In the genomic region with DNA sequence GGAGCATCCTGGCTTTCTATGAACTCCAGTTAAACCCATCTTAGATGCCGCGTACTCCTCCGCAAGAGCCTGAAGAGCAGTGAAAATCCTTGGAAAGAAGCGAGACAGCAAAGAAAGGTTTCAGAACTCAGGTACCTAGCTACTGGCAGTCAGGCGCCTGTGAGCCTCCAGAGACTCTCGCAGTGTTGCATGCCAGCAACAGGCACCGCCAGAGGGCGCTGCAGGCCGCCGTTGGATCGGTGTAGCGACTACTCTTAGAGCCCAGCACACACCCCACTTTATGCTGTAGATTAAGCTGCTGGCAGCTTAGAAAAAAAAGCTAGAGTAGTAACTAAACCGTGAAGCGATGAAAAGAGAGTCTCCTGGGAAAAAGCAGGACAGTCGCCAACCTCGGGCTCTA, we compare ENCODE assay signal across 8 mouse cellular contexts. TPM values are rescaled to one million over a fixed set of nuclear protein-coding genes. Genes with fewer than 3 reads are reported as not detected.
DNase-seq lines count a peak whose midpoint lies in the region; ATAC-seq and TF ChIP-seq lines count a peak whose summit lies in the region.

No protein-coding gene starts in this region.

- WGBS in embryonic facial prominence, embryonic 13.5 days: 4% methylated on average over 16 of the region's 16 CpGs
- 5% methylated on average over 16 of the region's 16 CpGs for WGBS in heart, adult 2 months
- 4% methylated on average over 16 of the region's 16 CpGs for WGBS in limb, embryonic 13.5 days
- WGBS in midbrain, embryonic 16.5 days: 6% methylated on average over 16 of the region's 16 CpGs
- 8% methylated on average over 16 of the region's 16 CpGs for WGBS in spleen, adult 2 months

- H3K36me3 ChIP-seq in embryonic facial prominence, embryonic 13.5 days: peaks cover 11% of the 10 kb centered on the region
- H3K36me3 ChIP-seq in heart, adult 2 months (ENCODE audit: control insufficient read depth, insufficient read depth, low read length): no peaks in the 10 kb centered on the region; the same call in 1 of the 2 replicates
- H3K36me3 ChIP-seq in limb, embryonic 13.5 days: peaks cover 4% of the 10 kb centered on the region
- no peaks in the 10 kb centered on the region for H3K36me3 ChIP-seq in midbrain, embryonic 16.5 days (ENCODE audit: control insufficient read depth, insufficient read depth, low read length)
- no peaks in the 10 kb centered on the region; the same call in 1 of the 2 replicates for H3K36me3 ChIP-seq in spleen, adult 2 months (ENCODE audit: control insufficient read depth, insufficient read depth, low read length)

- H3K9me3 ChIP-seq in embryonic facial prominence, embryonic 13.5 days: no peaks in the 10 kb centered on the region
- H3K9me3 ChIP-seq in limb, embryonic 13.5 days: no peaks in the 10 kb centered on the region
- H3K9me3 ChIP-seq in midbrain, embryonic 16.5 days (replicated peaks; ENCODE audit: control insufficient read depth, low read length, poor library complexity, severe bottlenecking): no peaks in the 10 kb centered on the region

- ATAC-seq in cerebellum, adult (ENCODE audit: insufficient number of reproducible peaks, low FRiP score, low TSS enrichment): no peak; the same call in 1 of the 2 replicates
- no peak; the same call in 1 of the 2 replicates for ATAC-seq in embryonic facial prominence, embryonic 13.5 days (ENCODE audit: insufficient number of reproducible peaks, insufficient read depth, low FRiP score, low TSS enrichment, low read depth)
- ATAC-seq in limb, embryonic 13.5 days (ENCODE audit: low FRiP score, low read depth): no peak
- peak; percentile 79; the same call in 1 of the 2 replicates for ATAC-seq in midbrain, embryonic 16.5 days

- no peak for TF ChIP-seq POLR2A in heart, adult 2 months (IDR thresholded peaks at IDR 0.05; ENCODE audit: insufficient read depth, low read depth, low read length)
- TF ChIP-seq POLR2A in spleen, adult 2 months (IDR thresholded peaks at IDR 0.05; ENCODE audit: low read depth, low read length): no peak

- TF ChIP-seq EP300 in heart, adult 2 months (IDR thresholded peaks at IDR 0.05; ENCODE audit: insufficient read depth, low read depth, low read length): peak; percentile 80; the same call in 1 of the 2 replicates

- H3K4me1 ChIP-seq in embryonic facial prominence, embryonic 13.5 days: peaks cover 26% of the 10 kb centered on the region
- H3K4me1 ChIP-seq in heart, adult 2 months (ENCODE audit: control insufficient read depth, insufficient read depth, low read length): peaks cover 3% of the 10 kb centered on the region
- H3K4me1 ChIP-seq in limb, embryonic 13.5 days: peaks cover 22% of the 10 kb centered on the region
- peaks cover 18% of the 10 kb centered on the region for H3K4me1 ChIP-seq in midbrain, embryonic 16.5 days (ENCODE audit: control insufficient read depth, insufficient read depth, low read length)
- H3K4me1 ChIP-seq in spleen, adult 2 months (ENCODE audit: control insufficient read depth, insufficient read depth, insufficient read length): 0 out of 2 replicates have a peak, but pooled peaks cover 2% of the 10 kb centered on the region

- DNase-seq in cerebellum, adult 11 months: peak; percentile 92
- DNase-seq in heart, adult 2 months: peak; percentile 83 to 92
- peak; percentile 65 to 92 for DNase-seq in kidney, adult 8-10 months
- peak; percentile 38 to 75 for DNase-seq in spleen, adult 2 months (ENCODE audit: low read depth in 1 of 2, low spot score in 2 of 2)

- no peak; the same call in 1 of the 2 replicates for TF ChIP-seq CTCF in heart, adult 2 months (IDR thresholded peaks at IDR 0.05)
- peak; percentile 87 for TF ChIP-seq CTCF in spleen, adult 2 months (IDR thresholded peaks at IDR 0.05; ENCODE audit: extremely low read depth, insufficient read depth, insufficient read length, insufficient replicate concordance)

- peak overlapping the region; percentile 58 for H3K9ac ChIP-seq in embryonic facial prominence, embryonic 13.5 days
- no peak overlapping the region for H3K9ac ChIP-seq in heart, adult 2 months (ENCODE audit: low read depth, low read length)
- H3K9ac ChIP-seq in limb, embryonic 13.5 days: peak overlapping the region; percentile 20; the same call in 1 of the 2 replicates
- no peak overlapping the region for H3K9ac ChIP-seq in midbrain, embryonic 16.5 days (ENCODE audit: low read depth, low read length)

- H3K27ac ChIP-seq in embryonic facial prominence, embryonic 13.5 days: no peak overlapping the region
- H3K27ac ChIP-seq in heart, adult 2 months: no peak overlapping the region
- no peak overlapping the region for H3K27ac ChIP-seq in limb, embryonic 13.5 days
- no peak overlapping the region for H3K27ac ChIP-seq in midbrain, embryonic 16.5 days (ENCODE audit: low read length)
- no peak overlapping the region for H3K27ac ChIP-seq in spleen, adult 2 months (ENCODE audit: insufficient read depth, low read length)

- intact Hi-C loops in heart, adult 2 months (cut with DNase I): loop anchor here (2.0 to 5.0 kb wide), 2 partner anchors 76 to 264 kb away; no protein-coding TSS in a partner anchor

- H3K27me3 ChIP-seq in embryonic facial prominence, embryonic 13.5 days: no peaks in the 10 kb centered on the region
- no peaks in the 10 kb centered on the region for H3K27me3 ChIP-seq in heart, adult 2 months (ENCODE audit: control insufficient read depth, insufficient read depth, low read length)
- H3K27me3 ChIP-seq in limb, embryonic 13.5 days: no peaks in the 10 kb centered on the region
- H3K27me3 ChIP-seq in midbrain, embryonic 16.5 days (ENCODE audit: control insufficient read depth, insufficient read depth, low read depth, low read length): no peaks in the 10 kb centered on the region
- no peaks in the 10 kb centered on the region for H3K27me3 ChIP-seq in spleen, adult 2 months (ENCODE audit: control insufficient read depth, insufficient read depth, low read length)

- peak overlapping the region; percentile 52 for H3K4me2 ChIP-seq in embryonic facial prominence, embryonic 13.5 days
- peak overlapping the region; percentile 48 for H3K4me2 ChIP-seq in limb, embryonic 13.5 days (replicated peaks)
- peak overlapping the region; percentile 33 for H3K4me2 ChIP-seq in midbrain, embryonic 16.5 days (ENCODE audit: low read length)

- no peak overlapping the region for H3K4me3 ChIP-seq in embryonic facial prominence, embryonic 13.5 days
- 0 out of 2 replicates have a peak overlapping the region, but pooled peaks have one; percentile 15 for H3K4me3 ChIP-seq in heart, adult 2 months
- 0 out of 2 replicates have a peak overlapping the region, but pooled peaks have one; percentile 7 for H3K4me3 ChIP-seq in limb, embryonic 13.5 days
- H3K4me3 ChIP-seq in midbrain, embryonic 16.5 days (ENCODE audit: low read depth, low read length): no peak overlapping the region
- H3K4me3 ChIP-seq in spleen, adult 2 months (ENCODE audit: extremely low read depth, insufficient read depth, insufficient read length): no peak overlapping the region

- H3K79me2 ChIP-seq in heart, adult 2 months (replicated peaks; ENCODE audit: control insufficient read depth, insufficient read depth, low read length): peaks cover 3% of the 10 kb centered on the region

RNA-seq across cellular contexts. Expression of a gene that starts 2.3 kb away (rescaled TPM):
- polyA plus RNA-seq in embryonic facial prominence, embryonic 13.5 days (2015; fragmentation: Nextera tagmentation; extraction: Ambion mirVana): 58.7 and 69.0 TPM in 2 replicates
- total RNA-seq in heart, adult 2 months (2021): 10 to 100 TPM in 1 of 2 experiments, 1 to 10 TPM in 1; 8.7 to 11.6 TPM
- 8.8 and 13.0 TPM in 2 replicates for polyA plus RNA-seq in heart, adult 2 months (2012; rRNA removed)
- polyA plus RNA-seq in limb, embryonic 13.5 days (2015; fragmentation: Nextera tagmentation; extraction: Ambion mirVana): 61.8 and 68.3 TPM in 2 replicates
- polyA plus RNA-seq in midbrain, embryonic 16.5 days (2015; fragmentation: Nextera tagmentation; extraction: Ambion mirVana): 63.4 and 64.2 TPM in 2 replicates
- 5.4 and 5.6 TPM in 2 replicates for polyA plus RNA-seq in spleen, adult 2 months (2012; rRNA removed)

RNA-seq across cellular contexts. Expression of a gene that starts 38.3 kb away (rescaled TPM):
- 1.5 and 2.3 TPM in 2 replicates for polyA plus RNA-seq in embryonic facial prominence, embryonic 13.5 days (2015; fragmentation: Nextera tagmentation; extraction: Ambion mirVana)
- 1 to 10 TPM; 5.6 to 6.3 TPM for total RNA-seq in heart, adult 2 months (2021)
- polyA plus RNA-seq in heart, adult 2 months (2012; rRNA removed): 2.3 and 5.3 TPM in 2 replicates
- polyA plus RNA-seq in limb, embryonic 13.5 days (2015; fragmentation: Nextera tagmentation; extraction: Ambion mirVana): 2.4 and 2.6 TPM in 2 replicates
- 2.4 and 3.4 TPM in 2 replicates for polyA plus RNA-seq in midbrain, embryonic 16.5 days (2015; fragmentation: Nextera tagmentation; extraction: Ambion mirVana)
- polyA plus RNA-seq in spleen, adult 2 months (2012; rRNA removed): 2.2 and 2.4 TPM in 2 replicates

RNA-seq across cellular contexts. Expression of a gene that starts 38.5 kb away (rescaled TPM):
- 8.6 and 10.0 TPM in 2 replicates for polyA plus RNA-seq in embryonic facial prominence, embryonic 13.5 days (2015; fragmentation: Nextera tagmentation; extraction: Ambion mirVana)
- total RNA-seq in heart, adult 2 months (2021): 1 to 10 TPM; 5.7 to 5.9 TPM
- polyA plus RNA-seq in heart, adult 2 months (2012; rRNA removed): 7.5 and 10.4 TPM in 2 replicates
- 9.5 and 9.7 TPM in 2 replicates for polyA plus RNA-seq in limb, embryonic 13.5 days (2015; fragmentation: Nextera tagmentation; extraction: Ambion mirVana)
- polyA plus RNA-seq in midbrain, embryonic 16.5 days (2015; fragmentation: Nextera tagmentation; extraction: Ambion mirVana): 5.3 and 5.8 TPM in 2 replicates
- polyA plus RNA-seq in spleen, adult 2 months (2012; rRNA removed): 5.3 and 5.5 TPM in 2 replicates

RNA-seq across cellular contexts. Expression of a gene that starts 39.2 kb away (rescaled TPM):
- polyA plus RNA-seq in embryonic facial prominence, embryonic 13.5 days (2015; fragmentation: Nextera tagmentation; extraction: Ambion mirVana): 0.40 TPM in 1 of 2 replicates, not detected in the other
- 10 to 100 TPM; 29.3 to 40.9 TPM for total RNA-seq in heart, adult 2 months (2021)
- polyA plus RNA-seq in heart, adult 2 months (2012; rRNA removed): 23.0 and 40.2 TPM in 2 replicates
- polyA plus RNA-seq in limb, embryonic 13.5 days (2015; fragmentation: Nextera tagmentation; extraction: Ambion mirVana): 0.23 and 0.26 TPM in 2 replicates
- 3.6 and 5.7 TPM in 2 replicates for polyA plus RNA-seq in midbrain, embryonic 16.5 days (2015; fragmentation: Nextera tagmentation; extraction: Ambion mirVana)
- 0.06 and 0.13 TPM in 2 replicates for polyA plus RNA-seq in spleen, adult 2 months (2012; rRNA removed)

RNA-seq across cellular contexts. Expression of a gene that starts 47.8 kb away (rescaled TPM):
- polyA plus RNA-seq in embryonic facial prominence, embryonic 13.5 days (2015; fragmentation: Nextera tagmentation; extraction: Ambion mirVana): 71.8 and 77.6 TPM in 2 replicates
- 10 to 100 TPM; 47.9 to 54.9 TPM for total RNA-seq in heart, adult 2 months (2021)
- polyA plus RNA-seq in heart, adult 2 months (2012; rRNA removed): 22.9 and 39.2 TPM in 2 replicates
- polyA plus RNA-seq in limb, embryonic 13.5 days (2015; fragmentation: Nextera tagmentation; extraction: Ambion mirVana): 71.0 and 75.5 TPM in 2 replicates
- polyA plus RNA-seq in midbrain, embryonic 16.5 days (2015; fragmentation: Nextera tagmentation; extraction: Ambion mirVana): 68.4 and 71.8 TPM in 2 replicates
- polyA plus RNA-seq in spleen, adult 2 months (2012; rRNA removed): 25.4 and 34.1 TPM in 2 replicates

Comparison
In these comparisons a context has a peak if more than half of its experiments do, and no peak if none do; other contexts are left out.
1. H3K4me3 ChIP-seq: peak in heart, adult 2 months (single experiment) and limb, embryonic 13.5 days (single experiment); none in embryonic facial prominence, embryonic 13.5 days (single experiment), midbrain, embryonic 16.5 days (single experiment) and spleen, adult 2 months (single experiment).
2. H3K9ac ChIP-seq: peak in embryonic facial prominence, embryonic 13.5 days (single experiment) and limb, embryonic 13.5 days (single experiment); none in heart, adult 2 months (single experiment) and midbrain, embryonic 16.5 days (single experiment).
3. Peak in every context shown above with its lines, with median percentiles within 50 percentile points of each other: DNase-seq and H3K4me2 ChIP-seq.